Mouse (Mus musculus): ENCODE measurements at regions not wholly inside any gene's neighbourhood (a gene's known extent, or its start where the extent isn't known, plus 50 kb on each side); places are given as distances from the start of the nearest gene placed in this dataset.

GRCm38 (mm10) chr4:57362652-57363051, 61.0 kb upstream of the Ptpn3 start:
- Histone ChIP-seq H3K9me3 (ENCODE audit: control insufficient read depth, low read length) (no peaks in the 10 kb centered on the region), H3K27me3 (ENCODE audit: control insufficient read depth, insufficient read depth, low read length) (no peaks in the 10 kb centered on the region), H3K36me3 (ENCODE audit: control insufficient read depth, insufficient read depth, low read length) (no peaks in the 10 kb centered on the region), H3K4me1 (ENCODE audit: control insufficient read depth, insufficient read depth, low read length) (no peaks in the 10 kb centered on the region), H3K4me3 (replicated peaks; ENCODE audit: low read depth, low read length) (no peak overlapping the region), H3K27ac (replicated peaks; ENCODE audit: low read depth, low read length) (no peak overlapping the region), H3K4me2 (ENCODE audit: low read length) (no peak overlapping the region), H3K9ac (replicated peaks; ENCODE audit: low read length) (no peak overlapping the region)
- DNase-seq (no peak), ATAC-seq (ENCODE audit: low FRiP score, low TSS enrichment) (no peak)
- WGBS: 83% methylated on average over 8 of the region's 8 CpGs

GRCm38 (mm10) chr4:57369736-57370373, 64.2 kb upstream of the Palm2 start:
- ATAC-seq (ENCODE audit: low FRiP score, low TSS enrichment) (peak; percentile 83), DNase-seq (peak; percentile 93)
- H3K4me3 ChIP-seq (replicated peaks; ENCODE audit: low read depth, low read length): no peak overlapping the region
- H3K4me2 ChIP-seq (ENCODE audit: low read length): no peak overlapping the region
- H3K27me3 ChIP-seq (ENCODE audit: control insufficient read depth, insufficient read depth, low read length): no peaks in the 10 kb centered on the region
- H3K4me1 ChIP-seq (ENCODE audit: control insufficient read depth, insufficient read depth, low read length): no peaks in the 10 kb centered on the region
- no peaks in the 10 kb centered on the region for H3K9me3 ChIP-seq (ENCODE audit: control insufficient read depth, low read length)
- H3K9ac ChIP-seq (replicated peaks; ENCODE audit: low read length): no peak overlapping the region
- WGBS: 21% methylated on average over 12 of the region's 12 CpGs
- H3K36me3 ChIP-seq (ENCODE audit: control insufficient read depth, insufficient read depth, low read length): no peaks in the 10 kb centered on the region
- H3K27ac ChIP-seq (replicated peaks; ENCODE audit: low read depth, low read length): no peak overlapping the region

GRCm38 (mm10) chr4:57377872-57378271, 56.2 kb upstream of the Palm2 start:
- no peak for ATAC-seq (ENCODE audit: low FRiP score, low TSS enrichment)
- no peaks in the 10 kb centered on the region for H3K27me3 ChIP-seq (ENCODE audit: control insufficient read depth, insufficient read depth, low read length)
- no peak overlapping the region for H3K27ac ChIP-seq (replicated peaks; ENCODE audit: low read depth, low read length)
- H3K9ac ChIP-seq (replicated peaks; ENCODE audit: low read length): no peak overlapping the region
- DNase-seq: no peak
- H3K4me1 ChIP-seq (ENCODE audit: control insufficient read depth, insufficient read depth, low read length): no peaks in the 10 kb centered on the region
- H3K4me3 ChIP-seq (replicated peaks; ENCODE audit: low read depth, low read length): no peak overlapping the region
- H3K4me2 ChIP-seq (ENCODE audit: low read length): no peak overlapping the region
- H3K36me3 ChIP-seq (ENCODE audit: control insufficient read depth, insufficient read depth, low read length): no peaks in the 10 kb centered on the region
- no peaks in the 10 kb centered on the region for H3K9me3 ChIP-seq (ENCODE audit: control insufficient read depth, low read length)
- 59% methylated on average over 5 of the region's 5 CpGs for WGBS

- H3K36me3 ChIP-seq (ENCODE audit: control insufficient read depth, insufficient read depth, low read length): no peaks in the 10 kb centered on the region
- no peaks in the 10 kb centered on the region for H3K9me3 ChIP-seq (ENCODE audit: control insufficient read depth, low read length)
- H3K4me2 ChIP-seq (ENCODE audit: low read length): no peak overlapping the region
- no peaks in the 10 kb centered on the region for H3K27me3 ChIP-seq (ENCODE audit: control insufficient read depth, insufficient read depth, low read length)
- WGBS: 86% methylated on average over 9 of the region's 9 CpGs
- DNase-seq (no peak), ATAC-seq (ENCODE audit: low FRiP score, low TSS enrichment) (no peak)
- H3K4me3 ChIP-seq (replicated peaks; ENCODE audit: low read depth, low read length): no peak overlapping the region
- no peak overlapping the region for H3K9ac ChIP-seq (replicated peaks; ENCODE audit: low read length)
- no peak overlapping the region for H3K27ac ChIP-seq (replicated peaks; ENCODE audit: low read depth, low read length)
- no peaks in the 10 kb centered on the region for H3K4me1 ChIP-seq (ENCODE audit: control insufficient read depth, insufficient read depth, low read length)
These were observed 53.8 kb upstream of the Palm2 start for GRCm38 (mm10) chr4:57380063-57380800.

GRCm38 (mm10) chr4:57381306-57381705, 52.7 kb upstream of the Palm2 start:
- no peak overlapping the region for H3K4me3 ChIP-seq (replicated peaks; ENCODE audit: low read depth, low read length)
- H3K9ac ChIP-seq (replicated peaks; ENCODE audit: low read length): no peak overlapping the region
- no peak overlapping the region for H3K27ac ChIP-seq (replicated peaks; ENCODE audit: low read depth, low read length)
- no peaks in the 10 kb centered on the region for H3K4me1 ChIP-seq (ENCODE audit: control insufficient read depth, insufficient read depth, low read length)
- no peaks in the 10 kb centered on the region for H3K27me3 ChIP-seq (ENCODE audit: control insufficient read depth, insufficient read depth, low read length)
- ATAC-seq (ENCODE audit: low FRiP score, low TSS enrichment) (no peak), DNase-seq (no peak)
- no peak overlapping the region for H3K4me2 ChIP-seq (ENCODE audit: low read length)
- 58% methylated on average over 4 of the region's 4 CpGs for WGBS
- no peaks in the 10 kb centered on the region for H3K36me3 ChIP-seq (ENCODE audit: control insufficient read depth, insufficient read depth, low read length)
- no peaks in the 10 kb centered on the region for H3K9me3 ChIP-seq (ENCODE audit: control insufficient read depth, low read length)

All from midbrain, embryonic 14.5 days (tissue).